Mouse (Mus musculus): ENCODE data around the gene Nlgn2. TPM values are rescaled to one million over a fixed set of nuclear protein-coding genes. Genes with fewer than 3 reads are reported as not detected.

The Nlgn2 gene
- polyA plus RNA-seq, 1 experiment from 2014 or later, result 3.5 TPM

- no peak for DNase-seq (ENCODE audit: low spot score)
- H3K4me1 ChIP-seq, result peaks cover 19% of the 10 kb centered on the region
- 0 out of 2 replicates have a peak, but pooled peaks cover 2% of the 10 kb centered on the region for H3K36me3 ChIP-seq
- peaks cover 59% of the 10 kb centered on the region for H3K27me3 ChIP-seq (ENCODE audit: low read depth, poor library complexity, severe bottlenecking)
- no peak overlapping the region for H3K4me3 ChIP-seq
- WGBS, result 69% methylated on average over 5 of the region's 5 CpGs
- no peaks in the 10 kb centered on the region for H3K9me3 ChIP-seq (replicated peaks)
- H3K27ac ChIP-seq, result no peak overlapping the region
These were observed 62.6 kb downstream of the Nlgn2 start for GRCm38 (mm10) chr11:69774961-69775360.

Small RNA genes within 50 kb of the gene (microRNA-seq; reads per million reads assigned to microRNA genes)
- not detected for gene Mir6924

Other genes with a start within 250 kb of the Nlgn2 start
- gene Atp1b2, start 231.8 kb downstream of the Nlgn2 start, polyA plus RNA-seq (2016; fragmentation: Nextera tagmentation; extraction: Ambion mirVana), result 1.5 TPM in 2 replicates
- not detected in 2 replicates for gene Shbg, start 219.9 kb downstream of the Nlgn2 start, polyA plus RNA-seq (2016; fragmentation: Nextera tagmentation; extraction: Ambion mirVana)
- gene Sat2, start 215.8 kb downstream of the Nlgn2 start, polyA plus RNA-seq (2016; fragmentation: Nextera tagmentation; extraction: Ambion mirVana), result 9.1 and 13.7 TPM in 2 replicates
- 45.4 and 48.1 TPM in 2 replicates for gene Fxr2, start 204.8 kb downstream of the Nlgn2 start, polyA plus RNA-seq (2016; fragmentation: Nextera tagmentation; extraction: Ambion mirVana)
- gene Sox15, start 182.5 kb downstream of the Nlgn2 start, polyA plus RNA-seq (2016; fragmentation: Nextera tagmentation; extraction: Ambion mirVana), result 0.16 TPM in 1 of 2 replicates, not detected in the other
- 66.8 and 74.2 TPM in 2 replicates for gene Mpdu1, start 175.1 kb downstream of the Nlgn2 start, polyA plus RNA-seq (2016; fragmentation: Nextera tagmentation; extraction: Ambion mirVana)
- 3.5 and 3.6 TPM in 2 replicates for gene Cd68, start 171.6 kb downstream of the Nlgn2 start, polyA plus RNA-seq (2016; fragmentation: Nextera tagmentation; extraction: Ambion mirVana)
- 678 and 791 TPM in 2 replicates for gene Eif4a1, start 165.4 kb downstream of the Nlgn2 start, polyA plus RNA-seq (2016; fragmentation: Nextera tagmentation; extraction: Ambion mirVana)
- gene Senp3, start 155.7 kb downstream of the Nlgn2 start, polyA plus RNA-seq (2016; fragmentation: Nextera tagmentation; extraction: Ambion mirVana), result 149 and 151 TPM in 2 replicates
- gene Tnfsf13, start 152.0 kb downstream of the Nlgn2 start, polyA plus RNA-seq (2016; fragmentation: Nextera tagmentation; extraction: Ambion mirVana), result 0.20 and 0.45 TPM in 2 replicates
- gene Tnfsf12, start 141.9 kb downstream of the Nlgn2 start, polyA plus RNA-seq (2016; fragmentation: Nextera tagmentation; extraction: Ambion mirVana), result 3.0 and 4.2 TPM in 2 replicates
- gene Tnfsfm13, start 141.7 kb downstream of the Nlgn2 start, polyA plus RNA-seq (2016; fragmentation: Nextera tagmentation; extraction: Ambion mirVana), result 0.53 and 0.73 TPM in 2 replicates
- gene Polr2a, start 79.1 kb downstream of the Nlgn2 start, polyA plus RNA-seq (2016; fragmentation: Nextera tagmentation; extraction: Ambion mirVana), result 41.8 and 47.0 TPM in 2 replicates
- gene Slc35g3, start 75.8 kb downstream of the Nlgn2 start, polyA plus RNA-seq (2016; fragmentation: Nextera tagmentation; extraction: Ambion mirVana), result 0.09 and 0.10 TPM in 2 replicates
- gene Zbtb4, start 71.9 kb downstream of the Nlgn2 start, polyA plus RNA-seq (2016; fragmentation: Nextera tagmentation; extraction: Ambion mirVana), result 0.25 and 0.59 TPM in 2 replicates
- 0.87 and 2.5 TPM in 2 replicates for gene Chrnb1, start 41.8 kb downstream of the Nlgn2 start, polyA plus RNA-seq (2016; fragmentation: Nextera tagmentation; extraction: Ambion mirVana)
- gene Fgf11, start 35.9 kb downstream of the Nlgn2 start, polyA plus RNA-seq (2016; fragmentation: Nextera tagmentation; extraction: Ambion mirVana), result 0.40 and 0.55 TPM in 2 replicates
- gene Tmem102, start 32.2 kb downstream of the Nlgn2 start, polyA plus RNA-seq (2016; fragmentation: Nextera tagmentation; extraction: Ambion mirVana), result 1.4 and 1.5 TPM in 2 replicates
- gene Gm39566, start 22.5 kb downstream of the Nlgn2 start, polyA plus RNA-seq (2016; fragmentation: Nextera tagmentation; extraction: Ambion mirVana), result not detected in 2 replicates
- not detected in 2 replicates for gene Spem2, start 19.3 kb downstream of the Nlgn2 start, polyA plus RNA-seq (2016; fragmentation: Nextera tagmentation; extraction: Ambion mirVana)
- not detected in 2 replicates for gene Spem1, start 15.6 kb downstream of the Nlgn2 start, polyA plus RNA-seq (2016; fragmentation: Nextera tagmentation; extraction: Ambion mirVana)
- gene Tmem256, start 730 bp upstream of the Nlgn2 start, polyA plus RNA-seq (2016; fragmentation: Nextera tagmentation; extraction: Ambion mirVana), result 269 and 280 TPM in 2 replicates
- 96.7 and 117 TPM in 2 replicates for gene Plscr3, start 8.6 kb upstream of the Nlgn2 start, polyA plus RNA-seq (2016; fragmentation: Nextera tagmentation; extraction: Ambion mirVana)
- 1.1 TPM in 2 replicates for gene Tnk1, start 20.9 kb upstream of the Nlgn2 start, polyA plus RNA-seq (2016; fragmentation: Nextera tagmentation; extraction: Ambion mirVana)
- not detected in 2 replicates for gene Tmem95, start 40.2 kb upstream of the Nlgn2 start, polyA plus RNA-seq (2016; fragmentation: Nextera tagmentation; extraction: Ambion mirVana)
- gene Kctd11, start 43.6 kb upstream of the Nlgn2 start, polyA plus RNA-seq (2016; fragmentation: Nextera tagmentation; extraction: Ambion mirVana), result 6.1 and 6.4 TPM in 2 replicates
- gene Acap1, start 57.8 kb upstream of the Nlgn2 start, polyA plus RNA-seq (2016; fragmentation: Nextera tagmentation; extraction: Ambion mirVana), result 0.93 and 1.7 TPM in 2 replicates
- 20.2 and 25.8 TPM in 2 replicates for gene 2810408A11Rik, start 63.2 kb upstream of the Nlgn2 start, polyA plus RNA-seq (2016; fragmentation: Nextera tagmentation; extraction: Ambion mirVana)
- gene Neurl4, start 63.3 kb upstream of the Nlgn2 start, polyA plus RNA-seq (2016; fragmentation: Nextera tagmentation; extraction: Ambion mirVana), result 12.6 and 13.3 TPM in 2 replicates
- 77.7 and 91.6 TPM in 2 replicates for gene Gps2, start 76.1 kb upstream of the Nlgn2 start, polyA plus RNA-seq (2016; fragmentation: Nextera tagmentation; extraction: Ambion mirVana)
- gene Eif5a, start 84.2 kb upstream of the Nlgn2 start, polyA plus RNA-seq (2016; fragmentation: Nextera tagmentation; extraction: Ambion mirVana), result 3,029 and 3,766 TPM in 2 replicates
- gene Ybx2, start 98.0 kb upstream of the Nlgn2 start, polyA plus RNA-seq (2016; fragmentation: Nextera tagmentation; extraction: Ambion mirVana), result 6.1 TPM in 2 replicates
- gene Slc2a4, start 110.4 kb upstream of the Nlgn2 start, polyA plus RNA-seq (2016; fragmentation: Nextera tagmentation; extraction: Ambion mirVana), result 19.9 and 29.3 TPM in 2 replicates
- gene Cldn7, start 127.0 kb upstream of the Nlgn2 start, polyA plus RNA-seq (2016; fragmentation: Nextera tagmentation; extraction: Ambion mirVana), result 28.7 and 35.4 TPM in 2 replicates
- gene Ctdnep1, start 143.4 kb upstream of the Nlgn2 start, polyA plus RNA-seq (2016; fragmentation: Nextera tagmentation; extraction: Ambion mirVana), result 22.2 and 24.8 TPM in 2 replicates
- 154 and 176 TPM in 2 replicates for gene Elp5, start 144.7 kb upstream of the Nlgn2 start, polyA plus RNA-seq (2016; fragmentation: Nextera tagmentation; extraction: Ambion mirVana)
- gene Gabarap, start 153.4 kb upstream of the Nlgn2 start, polyA plus RNA-seq (2016; fragmentation: Nextera tagmentation; extraction: Ambion mirVana), result 280 and 332 TPM in 2 replicates
- 101 and 106 TPM in 2 replicates for gene Phf23, start 158.0 kb upstream of the Nlgn2 start, polyA plus RNA-seq (2016; fragmentation: Nextera tagmentation; extraction: Ambion mirVana)
- gene Dvl2, start 162.8 kb upstream of the Nlgn2 start, polyA plus RNA-seq (2016; fragmentation: Nextera tagmentation; extraction: Ambion mirVana), result 65.2 and 70.6 TPM in 2 replicates
- gene Acadvl, start 177.6 kb upstream of the Nlgn2 start, polyA plus RNA-seq (2016; fragmentation: Nextera tagmentation; extraction: Ambion mirVana), result 36.4 and 52.1 TPM in 2 replicates
- 8.8 and 12.9 TPM in 2 replicates for gene Dlg4, start 179.2 kb upstream of the Nlgn2 start, polyA plus RNA-seq (2016; fragmentation: Nextera tagmentation; extraction: Ambion mirVana)
- gene Asgr1, start 216.3 kb upstream of the Nlgn2 start, polyA plus RNA-seq (2016; fragmentation: Nextera tagmentation; extraction: Ambion mirVana), result 0.71 and 0.74 TPM in 2 replicates

All from limb, embryonic 10.5 days (tissue).